Comparison of ENCODE assay signal across 9 mouse cellular contexts in genomic region chr14:12344746-12345240, GRCm38 (mm10). TPM values are rescaled to one million over a fixed set of nuclear protein-coding genes. Genes with fewer than 3 reads are reported as not detected.
DNase-seq lines count a peak whose midpoint lies in the region; ATAC-seq and TF ChIP-seq lines count a peak whose summit lies in the region.
"Had no signal": no experiment of that assay in that cellular context is flagged by ENCODE, and none has a peak within 500 bp of the region (broad histone marks: within the 10 kb centered on the region; RNA-seq: fewer than 3 reads in every experiment).

No protein-coding gene starts in this region.

- H3K4me2 ChIP-seq in lung, embryonic 15.5 days: peak overlapping the region; percentile 16
- H3K4me2 ChIP-seq in hindbrain, embryonic 16.5 days (ENCODE audit: low read length): peak overlapping the region; percentile 33

- no peak for DNase-seq in gastrocnemius, adult 2 months
- no peak for DNase-seq in gastrocnemius, postnatal 25 days
- no peak for DNase-seq in lung, postnatal 36 days
- DNase-seq in spleen, postnatal 4 days (ENCODE audit: low spot score in 2 of 2): no peak
- DNase-seq in cerebellum, postnatal 14 days: no peak
- DNase-seq: lung, adult 18-20 months had no signal

- H3K36me3 ChIP-seq in lung, embryonic 15.5 days: no peaks in the 10 kb centered on the region
- H3K36me3 ChIP-seq in hindbrain, embryonic 16.5 days (ENCODE audit: control insufficient read depth, insufficient read depth, low read length): no peaks in the 10 kb centered on the region

- H3K9me3 ChIP-seq in lung, embryonic 15.5 days: no peaks in the 10 kb centered on the region
- no peaks in the 10 kb centered on the region for H3K9me3 ChIP-seq in hindbrain, embryonic 16.5 days (ENCODE audit: control insufficient read depth, low read length)

- intact Hi-C loops in gastrocnemius, adult 2 months (cut with DNase I): no loop called here

- TF ChIP-seq CTCF in gastrocnemius, adult 2 months (IDR thresholded peaks at IDR 0.05): no peak
- no peak for TF ChIP-seq CTCF in olfactory bulb, adult 2 months (IDR thresholded peaks at IDR 0.05; ENCODE audit: insufficient read depth, low read depth, low read length)

- peaks cover 100% of the 10 kb centered on the region for H3K27me3 ChIP-seq in lung, embryonic 15.5 days
- peaks cover 51% of the 10 kb centered on the region for H3K27me3 ChIP-seq in hindbrain, embryonic 16.5 days (replicated peaks; ENCODE audit: control insufficient read depth, insufficient read depth, low read length)

- WGBS in lung, embryonic 15.5 days: 1% methylated on average over 39 of the region's 39 CpGs
- WGBS in hindbrain, embryonic 16.5 days: under 1% methylated on average over 39 of the region's 39 CpGs
- 2% methylated on average over 39 of the region's 39 CpGs for WGBS in olfactory bulb, adult 2 months

- H3K4me1 ChIP-seq in lung, embryonic 15.5 days: peaks cover 20% of the 10 kb centered on the region
- peaks cover 12% of the 10 kb centered on the region for H3K4me1 ChIP-seq in hindbrain, embryonic 16.5 days (ENCODE audit: control insufficient read depth, insufficient read depth, low read depth, low read length)
- H3K4me1 ChIP-seq in olfactory bulb, adult 2 months (ENCODE audit: control insufficient read depth, insufficient read depth, low read length): peaks cover 42% of the 10 kb centered on the region

- H3K9ac ChIP-seq in lung, embryonic 15.5 days: no peak overlapping the region
- H3K9ac ChIP-seq in hindbrain, embryonic 16.5 days (ENCODE audit: low read depth, low read length): no peak overlapping the region; the same call in 1 of the 2 replicates

- no peak overlapping the region for H3K27ac ChIP-seq in gastrocnemius, adult 2 months
- no peak overlapping the region for H3K27ac ChIP-seq in lung, embryonic 15.5 days
- no peak overlapping the region for H3K27ac ChIP-seq in hindbrain, embryonic 16.5 days (ENCODE audit: low read depth, low read length)
- no peak overlapping the region for H3K27ac ChIP-seq in olfactory bulb, adult 2 months (ENCODE audit: insufficient read depth, low read depth, low read length)

- peak overlapping the region; percentile 37 for H3K4me3 ChIP-seq in gastrocnemius, adult 2 months
- H3K4me3 ChIP-seq in lung, embryonic 15.5 days: peak overlapping the region; percentile 1; the same call in 1 of the 2 replicates
- peak overlapping the region; percentile 21 for H3K4me3 ChIP-seq in hindbrain, embryonic 16.5 days (ENCODE audit: low read length)
- peak overlapping the region; percentile 22 for H3K4me3 ChIP-seq in olfactory bulb, adult 2 months (ENCODE audit: insufficient read depth, low read depth, low read length)

- TF ChIP-seq POLR2A in olfactory bulb, adult 2 months (IDR thresholded peaks at IDR 0.05; ENCODE audit: insufficient read depth, low read depth, low read length): no peak

- no peak for ATAC-seq in lung, embryonic 15.5 days (ENCODE audit: borderline replicate concordance, extremely low read depth, low FRiP score, low TSS enrichment)
- no peak for ATAC-seq in hindbrain, embryonic 16.5 days

RNA-seq across cellular contexts. Expression of gene Fezf2, which starts 3.2 kb away (rescaled TPM):
- total RNA-seq in gastrocnemius, adult 2 months (2021): not detected
- total RNA-seq in gastrocnemius, postnatal 25 days (2021): not detected
- polyA plus RNA-seq in lung, embryonic 15.5 days (2015; fragmentation: Nextera tagmentation; extraction: Ambion mirVana): 0.21 TPM in 1 of 2 replicates, not detected in the other
- 0.06 and 2.3 TPM in 2 replicates for polyA plus RNA-seq in hindbrain, embryonic 16.5 days (2015; fragmentation: Nextera tagmentation; extraction: Ambion mirVana)
- not detected in 2 replicates for polyA plus RNA-seq in olfactory bulb, adult 2 months (2012; ENCODE audit: insufficient read depth, insufficient read length, low replicate concordance, missing spikeins)
